Mouse (Mus musculus) ES-E14 (cell line): ENCODE measurements at regions not wholly inside any gene's neighbourhood (a gene's known extent, or its start where the extent isn't known, plus 50 kb on each side); places are given as distances from the start of the nearest gene placed in this dataset.

Experiments
- CHD2 ChIP-seq: IDR thresholded peaks from 2 replicates; pipeline ENCODE4 v1.6.1; 2014; ENCODE audit warnings: mild to moderate bottlenecking, low read depth, low read length, inconsistent platforms
- ZNF384 ChIP-seq: IDR thresholded peaks from 2 replicates; pipeline ENCODE4 v1.6.1; 2012; ENCODE audit warnings: low read depth, low read length, inconsistent platforms

GRCm38 (mm10) chr15:87180836-87181235 lies 363.3 kb upstream of the Fam19a5 start:
- no peak for TF ChIP-seq ZNF384
- no peak for TF ChIP-seq CHD2
